Mouse (Mus musculus): Measurements from ENCODE around the gene Eral1. TPM values are rescaled to one million over a fixed set of nuclear protein-coding genes. Genes with fewer than 3 reads are reported as not detected.

Eral1 gene
- polyA plus RNA-seq, 1 experiment, result 17.4 TPM

- no peaks in the 10 kb centered on the region for H3K27me3 ChIP-seq (ENCODE audit: control insufficient read depth, insufficient read depth, low read length)
- no peak for TF ChIP-seq POLR2A (IDR thresholded peaks at IDR 0.05; ENCODE audit: control insufficient read depth, low read depth, low read length)
- no peak for TF ChIP-seq CTCF (IDR thresholded peaks at IDR 0.05; ENCODE audit: control insufficient read depth, insufficient read depth, insufficient replicate concordance, low read depth, low read length)
- H3K4me1 ChIP-seq (ENCODE audit: control insufficient read depth, insufficient read depth, low read length), result no peaks in the 10 kb centered on the region
- H3K27ac ChIP-seq (ENCODE audit: control insufficient read depth, insufficient read depth, low read depth, low read length), result no peak overlapping the region
- H3K4me3 ChIP-seq (ENCODE audit: control insufficient read depth, low read depth, low read length), result no peak overlapping the region
- peaks cover 2% of the 10 kb centered on the region for H3K36me3 ChIP-seq (ENCODE audit: control insufficient read depth, insufficient read depth, low read length)
Measured at GRCm38 (mm10) chr11:78071938-78072337, 8.2 kb downstream of the Eral1 start.

- Histone ChIP-seq H3K36me3 (ENCODE audit: control insufficient read depth, insufficient read depth, low read length) (peaks cover 2% of the 10 kb centered on the region), H3K27ac (ENCODE audit: control insufficient read depth, insufficient read depth, low read depth, low read length) (no peak overlapping the region), H3K4me1 (ENCODE audit: control insufficient read depth, insufficient read depth, low read length) (no peaks in the 10 kb centered on the region), H3K27me3 (ENCODE audit: control insufficient read depth, insufficient read depth, low read length) (no peaks in the 10 kb centered on the region), H3K4me3 (ENCODE audit: control insufficient read depth, low read depth, low read length) (no peak overlapping the region)
- no peak for TF ChIP-seq CTCF (IDR thresholded peaks at IDR 0.05; ENCODE audit: control insufficient read depth, insufficient read depth, insufficient replicate concordance, low read depth, low read length)
- no peak for TF ChIP-seq POLR2A (IDR thresholded peaks at IDR 0.05; ENCODE audit: control insufficient read depth, low read depth, low read length)
Measured at GRCm38 (mm10) chr11:78069646-78070045, 10.5 kb downstream of the Eral1 start.

- no peaks in the 10 kb centered on the region for H3K27me3 ChIP-seq (ENCODE audit: control insufficient read depth, insufficient read depth, low read length)
- H3K4me1 ChIP-seq (ENCODE audit: control insufficient read depth, insufficient read depth, low read length), result no peaks in the 10 kb centered on the region
- H3K4me3 ChIP-seq (ENCODE audit: control insufficient read depth, low read depth, low read length), result no peak overlapping the region
- TF ChIP-seq CTCF (IDR thresholded peaks at IDR 0.05; ENCODE audit: control insufficient read depth, insufficient read depth, insufficient replicate concordance, low read depth, low read length) (no peak), POLR2A (IDR thresholded peaks at IDR 0.05; ENCODE audit: control insufficient read depth, low read depth, low read length) (no peak)
- H3K36me3 ChIP-seq (ENCODE audit: control insufficient read depth, insufficient read depth, low read length), result no peaks in the 10 kb centered on the region; the same call in none of the 2 replicates
- H3K27ac ChIP-seq (ENCODE audit: control insufficient read depth, insufficient read depth, low read depth, low read length), result no peak overlapping the region
Measured at GRCm38 (mm10) chr11:78069130-78069529, 11.1 kb downstream of the Eral1 start.

GRCm38 (mm10) chr11:78067566-78067965 lies 12.6 kb downstream of the Eral1 start:
- Histone ChIP-seq H3K4me1 (ENCODE audit: control insufficient read depth, insufficient read depth, low read length) (no peaks in the 10 kb centered on the region), H3K27ac (ENCODE audit: control insufficient read depth, insufficient read depth, low read depth, low read length) (no peak overlapping the region), H3K4me3 (ENCODE audit: control insufficient read depth, low read depth, low read length) (no peak overlapping the region), H3K27me3 (ENCODE audit: control insufficient read depth, insufficient read depth, low read length) (no peaks in the 10 kb centered on the region), H3K36me3 (ENCODE audit: control insufficient read depth, insufficient read depth, low read length) (no peaks in the 10 kb centered on the region)
- TF ChIP-seq POLR2A (IDR thresholded peaks at IDR 0.05; ENCODE audit: control insufficient read depth, low read depth, low read length) (no peak), CTCF (IDR thresholded peaks at IDR 0.05; ENCODE audit: control insufficient read depth, insufficient read depth, insufficient replicate concordance, low read depth, low read length) (no peak)

- no peaks in the 10 kb centered on the region for H3K27me3 ChIP-seq (ENCODE audit: control insufficient read depth, insufficient read depth, low read length)
- no peak overlapping the region for H3K27ac ChIP-seq (ENCODE audit: control insufficient read depth, insufficient read depth, low read depth, low read length)
- TF ChIP-seq CTCF (IDR thresholded peaks at IDR 0.05; ENCODE audit: control insufficient read depth, insufficient read depth, insufficient replicate concordance, low read depth, low read length), result no peak
- TF ChIP-seq POLR2A (IDR thresholded peaks at IDR 0.05; ENCODE audit: control insufficient read depth, low read depth, low read length), result no peak
- H3K36me3 ChIP-seq (ENCODE audit: control insufficient read depth, insufficient read depth, low read length), result no peaks in the 10 kb centered on the region
- no peaks in the 10 kb centered on the region for H3K4me1 ChIP-seq (ENCODE audit: control insufficient read depth, insufficient read depth, low read length)
- no peak overlapping the region for H3K4me3 ChIP-seq (ENCODE audit: control insufficient read depth, low read depth, low read length)
Measured at GRCm38 (mm10) chr11:78066641-78067040, 13.5 kb downstream of the Eral1 start.

- Histone ChIP-seq H3K27ac (ENCODE audit: control insufficient read depth, insufficient read depth, low read depth, low read length) (no peak overlapping the region), H3K4me1 (ENCODE audit: control insufficient read depth, insufficient read depth, low read length) (no peaks in the 10 kb centered on the region), H3K36me3 (ENCODE audit: control insufficient read depth, insufficient read depth, low read length) (no peaks in the 10 kb centered on the region), H3K27me3 (ENCODE audit: control insufficient read depth, insufficient read depth, low read length) (no peaks in the 10 kb centered on the region), H3K4me3 (ENCODE audit: control insufficient read depth, low read depth, low read length) (no peak overlapping the region)
- TF ChIP-seq CTCF (IDR thresholded peaks at IDR 0.05; ENCODE audit: control insufficient read depth, insufficient read depth, insufficient replicate concordance, low read depth, low read length), result no peak
- no peak for TF ChIP-seq POLR2A (IDR thresholded peaks at IDR 0.05; ENCODE audit: control insufficient read depth, low read depth, low read length)
Measured at GRCm38 (mm10) chr11:78065906-78066305, 14.3 kb downstream of the Eral1 start.

GRCm38 (mm10) chr11:78062563-78062962 lies 17.6 kb downstream of the Eral1 start:
- Histone ChIP-seq H3K4me1 (ENCODE audit: control insufficient read depth, insufficient read depth, low read length) (0 out of 2 replicates have a peak, but pooled peaks cover 2% of the 10 kb centered on the region), H3K27ac (ENCODE audit: control insufficient read depth, insufficient read depth, low read depth, low read length) (no peak overlapping the region), H3K27me3 (ENCODE audit: control insufficient read depth, insufficient read depth, low read length) (no peaks in the 10 kb centered on the region), H3K4me3 (ENCODE audit: control insufficient read depth, low read depth, low read length) (no peak overlapping the region), H3K36me3 (ENCODE audit: control insufficient read depth, insufficient read depth, low read length) (peaks cover 2% of the 10 kb centered on the region; the same call in 1 of the 2 replicates)
- TF ChIP-seq POLR2A (IDR thresholded peaks at IDR 0.05; ENCODE audit: control insufficient read depth, low read depth, low read length) (no peak), CTCF (IDR thresholded peaks at IDR 0.05; ENCODE audit: control insufficient read depth, insufficient read depth, insufficient replicate concordance, low read depth, low read length) (no peak)
